In genomic region chr14:104479751-104480150, GRCm38 (mm10) we compare ENCODE assay signal across 40 mouse cellular contexts. TPM values are rescaled to one million over a fixed set of nuclear protein-coding genes. Genes with fewer than 3 reads are reported as not detected.
"Had no signal": no experiment of that assay in that cellular context is flagged by ENCODE, and none has a peak within 500 bp of the region (broad histone marks: within the 10 kb centered on the region; RNA-seq: fewer than 3 reads in every experiment).

No protein-coding gene starts in this region.

- ATAC-seq: hindbrain, embryonic 16.5 days; hindbrain, postnatal 0 days; inflammation-experienced regulatory T-cells, adult 6 months; intestine, embryonic 15.5 days; intestine, embryonic 16.5 days; intestine, postnatal 0 days had no signal

- H3K4me2 ChIP-seq: heart, embryonic 11.5 days; heart, embryonic 12.5 days; heart, embryonic 13.5 days; heart, embryonic 15.5 days; hindbrain, embryonic 12.5 days; hindbrain, embryonic 13.5 days; hindbrain, embryonic 14.5 days; hindbrain, embryonic 15.5 days; intestine, embryonic 15.5 days; kidney, embryonic 15.5 days had no signal

- H3K4me3 ChIP-seq: heart, embryonic 10.5 days; heart, embryonic 12.5 days; heart, embryonic 13.5 days; heart, embryonic 15.5 days; hindbrain, embryonic 10.5 days; hindbrain, embryonic 12.5 days; hindbrain, embryonic 13.5 days; hindbrain, embryonic 15.5 days; intestine, embryonic 15.5 days; kidney, embryonic 15.5 days; layer of hippocampus, adult 2 months had no signal

- H3K27ac ChIP-seq: heart, embryonic 10.5 days; heart, embryonic 13.5 days; heart, embryonic 15.5 days; hindbrain, embryonic 10.5 days; hindbrain, embryonic 12.5 days; hindbrain, embryonic 13.5 days; hindbrain, embryonic 14.5 days; hindbrain, embryonic 15.5 days; hindbrain, postnatal 0 days; intestine, embryonic 15.5 days; kidney, embryonic 15.5 days; kidney, postnatal 0 days; layer of hippocampus, adult 2 months had no signal

- DNase-seq: heart, postnatal 10 days; heart, postnatal 36 days; heart, postnatal 4 days; kidney, adult 11 months; kidney, adult 18-20 months; kidney, adult 2 months; kidney, adult 8-10 months; kidney, adult 9 months; kidney, postnatal 10 days; kidney, postnatal 14 days; kidney, postnatal 25 days; kidney, postnatal 36 days; kidney, postnatal 4 days; layer of hippocampus, adult 9-11 months; layer of hippocampus, postnatal 36 days had no signal

- H3K4me1 ChIP-seq: heart, embryonic 10.5 days; heart, embryonic 12.5 days; heart, embryonic 13.5 days; heart, embryonic 15.5 days; hindbrain, embryonic 10.5 days; hindbrain, embryonic 12.5 days; hindbrain, embryonic 13.5 days; hindbrain, embryonic 15.5 days; intestine, embryonic 15.5 days; kidney, embryonic 15.5 days had no signal

- H3K9me3 ChIP-seq: heart, embryonic 10.5 days; heart, embryonic 12.5 days; heart, embryonic 13.5 days; heart, embryonic 15.5 days; hindbrain, embryonic 10.5 days; hindbrain, embryonic 12.5 days; hindbrain, embryonic 13.5 days; hindbrain, embryonic 15.5 days; intestine, embryonic 15.5 days; kidney, embryonic 15.5 days had no signal

- H3K9ac ChIP-seq: heart, embryonic 12.5 days; heart, embryonic 13.5 days; heart, embryonic 15.5 days; hindbrain, embryonic 12.5 days; hindbrain, embryonic 13.5 days; hindbrain, embryonic 14.5 days; hindbrain, embryonic 15.5 days; intestine, embryonic 15.5 days; kidney, embryonic 15.5 days had no signal

RNA-seq across cellular contexts. Expression of gene Pou4f1, which starts 12.0 kb away (rescaled TPM):
- total RNA-seq: heart, postnatal 25 days; hematopoietic stem cell, adult 5-6 weeks; layer of hippocampus, adult 18-20 months; layer of hippocampus, adult 2 months; layer of hippocampus, postnatal 10 days; layer of hippocampus, postnatal 14 days; layer of hippocampus, postnatal 36 days; left cerebral cortex, adult 18-20 months had no signal
- polyA plus RNA-seq: heart, embryonic 12.5 days; kidney, adult 2 months had no signal
